Mouse (Mus musculus) hindbrain, postnatal 0 days (tissue): ENCODE measurements around the gene Pdzk1. TPM values are rescaled to one million over a fixed set of nuclear protein-coding genes. Genes with fewer than 3 reads are reported as not detected.

Source experiments
- ATAC-seq: fragments of 200-750 bp; cut with Nextera tagmentation; 2 replicates; pipeline ENCODE4 v1.8.0; 2017; ENCODE audit warnings: mild to moderate bottlenecking, moderate TSS enrichment, moderate library complexity
- DNase-seq: peaks from one replicate; pipeline ENCODE4 v3.0.0-alpha.2; 2015; ENCODE audit warnings: low spot score
- H3K27ac ChIP-seq: fragments of 300-500 bp; sonication (generic); 2 replicates; pipeline ENCODE4 v1.5.1; 2014; ENCODE audit warnings: mild to moderate bottlenecking
- H3K27me3 ChIP-seq: fragments of 300-500 bp; sonication (generic); 2 replicates; pipeline ENCODE4 v1.6.1; 2014; ENCODE audit warnings: low read length, mixed read lengths; ENCODE audit not compliant: insufficient read depth
- H3K36me3 ChIP-seq: fragments of 300-500 bp; sonication (generic); 2 replicates; pipeline ENCODE4 v1.6.1; 2014; ENCODE audit warnings: low read length, mixed read lengths; ENCODE audit not compliant: insufficient read depth
- H3K4me1 ChIP-seq: fragments of 300-500 bp; sonication (generic); 2 replicates; pipeline ENCODE4 v1.6.1; 2014; ENCODE audit warnings: antibody characterized with exemption, low read length, mixed read lengths; ENCODE audit not compliant: insufficient read depth
- H3K4me2 ChIP-seq: fragments of 300-500 bp; sonication (generic); 2 replicates; pipeline ENCODE4 v1.6.1; 2014; ENCODE audit warnings: low read depth, mild to moderate bottlenecking, low read length, moderate library complexity, mixed read lengths
- H3K4me3 ChIP-seq: fragments of 300-500 bp; sonication (generic); 2 replicates; pipeline ENCODE4 v1.5.1; 2014; ENCODE audit warnings: low read length
- H3K9ac ChIP-seq: fragments of 300-500 bp; sonication (generic); replicated peaks from 2 replicates; pipeline ENCODE4 v1.6.1; 2014; ENCODE audit warnings: mild to moderate bottlenecking, low read length, moderate library complexity, mixed read lengths
- H3K9me3 ChIP-seq: fragments of 300-500 bp; sonication (generic); 2 replicates; pipeline ENCODE4 v1.6.1; 2016; ENCODE audit warnings: low read length, mixed read lengths
- CTCF ChIP-seq: IDR thresholded peaks from 2 replicates; pipeline ENCODE4 v1.5.1; 2016; ENCODE audit warnings: antibody characterized with exemption, control low read depth, low read depth
- WGBS: fragments of 180-500 bp; shearing (Covaris S2); extraction: QIAGEN DNeasy Blood & Tissue Kit; methylation state at CpG from one replicate; pipeline ENCODE4 v1.1.7; 2014; 5-methylcytosine and 5-hydroxymethylcytosine counted together
- polyA plus RNA-seq: library from polyadenylated mRNA; unstranded; fragments of >200 nt; fragmentation: Nextera tagmentation; extraction: Ambion mirVana; gene quantifications from 2 replicates; pipeline ENCODE4 v1.2.1, GENCODE M21; 2015
- total RNA-seq: library from RNA; depleted of rRNA; stranded (reverse); fragments of >200 nt; gene quantifications from 2 replicates; pipeline ENCODE4 v1.2.3, GENCODE M21; 2014

Pdzk1 gene
- total and polyA plus RNA-seq, 2 experiments from 2014 or later = 0.05 to 0.24 TPM

DNA sequence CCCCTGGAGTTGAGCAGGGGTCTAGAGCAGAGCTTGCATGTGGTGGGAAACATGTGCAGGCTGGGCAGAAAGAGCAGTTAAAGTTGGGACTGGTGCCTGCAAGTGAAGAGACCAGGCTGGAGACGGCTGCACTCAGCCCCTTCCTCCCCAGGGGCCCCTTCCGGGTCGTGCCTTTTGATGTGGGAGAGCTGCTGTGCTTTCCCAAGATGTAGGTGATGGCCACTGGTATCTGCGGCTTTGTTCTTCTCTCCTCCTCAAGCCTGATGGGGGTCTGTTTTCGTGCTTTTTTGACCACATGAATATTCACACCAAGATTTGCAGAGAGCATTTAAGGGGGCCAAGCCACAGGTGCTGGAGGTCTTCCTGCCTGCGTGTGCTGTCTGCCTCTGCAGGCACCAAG lies 18.6 kb downstream of the Pdzk1 start:
- ATAC-seq = no peak

DNA sequence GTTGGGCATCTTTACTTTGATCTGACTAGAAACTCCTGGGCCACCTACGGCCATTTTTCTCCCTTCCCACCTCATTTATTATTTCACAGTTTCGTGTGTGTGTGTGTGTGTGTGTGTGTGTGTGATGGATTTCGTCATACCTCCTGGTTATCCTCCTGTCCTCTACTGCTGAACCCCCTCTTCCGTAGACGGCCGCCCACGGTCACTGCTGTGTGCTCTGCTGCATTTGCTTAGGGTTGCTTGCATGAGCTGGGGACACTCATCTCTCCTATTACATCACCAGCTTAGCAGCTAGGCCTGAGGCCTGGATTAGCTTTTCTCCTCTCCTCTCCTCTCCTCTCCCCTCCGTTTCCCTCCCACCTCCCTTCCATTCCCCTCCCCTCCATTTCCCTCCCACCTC lies 19.4 kb downstream of the Pdzk1 start:
- ATAC-seq (no peak), DNase-seq (no peak)
- no peaks in the 10 kb centered on the region for H3K4me1 ChIP-seq
- no peaks in the 10 kb centered on the region for H3K27me3 ChIP-seq
- H3K4me3 ChIP-seq = no peak overlapping the region
- H3K4me2 ChIP-seq = no peak overlapping the region
- no peak overlapping the region for H3K27ac ChIP-seq
- no peaks in the 10 kb centered on the region for H3K9me3 ChIP-seq
- H3K9ac ChIP-seq = no peak overlapping the region
- no peak for TF ChIP-seq CTCF
- WGBS = 83% methylated on average over 7 of the region's 8 CpGs
- H3K36me3 ChIP-seq = no peaks in the 10 kb centered on the region

More for the DNA sequence above, 18.6 kb downstream of the Pdzk1 start:
- Histone ChIP-seq H3K36me3 (no peaks in the 10 kb centered on the region), H3K27me3 (no peaks in the 10 kb centered on the region), H3K4me3 (no peak overlapping the region), H3K9ac (no peak overlapping the region), H3K27ac (no peak overlapping the region), H3K9me3 (no peaks in the 10 kb centered on the region), H3K4me1 (no peaks in the 10 kb centered on the region), H3K4me2 (no peak overlapping the region)
- WGBS = 34% methylated on average over 6 of the region's 6 CpGs
- TF ChIP-seq CTCF = no peak
- no peak for DNase-seq

DNA sequence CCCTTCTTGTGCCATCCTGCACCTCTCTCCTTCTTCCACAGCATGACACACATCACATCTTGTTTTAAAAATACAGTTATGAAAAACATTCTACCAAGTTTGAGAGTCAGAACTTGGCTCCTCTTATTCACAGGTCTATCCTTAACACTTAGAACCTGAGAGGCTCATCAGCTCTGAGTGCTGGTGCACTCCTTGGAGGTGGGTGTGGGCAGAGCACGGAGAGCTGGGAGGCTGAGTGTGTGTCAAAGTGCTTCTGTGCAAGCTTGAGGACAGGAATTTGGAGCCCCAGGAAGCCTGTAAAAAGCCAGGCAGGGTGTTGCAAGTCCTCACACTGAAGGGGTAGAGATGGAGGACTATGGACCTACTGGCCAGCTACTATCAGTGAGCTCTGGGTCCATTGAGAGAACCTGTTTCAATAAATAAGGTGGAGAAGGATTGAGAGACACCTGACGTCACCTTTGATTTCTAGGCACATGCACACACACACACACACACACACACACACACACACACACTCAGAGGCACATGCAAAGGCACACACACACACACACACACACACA lies 20.2 kb downstream of the Pdzk1 start:
- Histone ChIP-seq H3K27me3 (no peaks in the 10 kb centered on the region), H3K9me3 (no peaks in the 10 kb centered on the region), H3K4me3 (no peak overlapping the region), H3K4me1 (no peaks in the 10 kb centered on the region), H3K9ac (no peak overlapping the region), H3K4me2 (no peak overlapping the region), H3K36me3 (no peaks in the 10 kb centered on the region), H3K27ac (no peak overlapping the region)
- no peak for ATAC-seq
- 82% methylated on average over 2 of the region's 2 CpGs for WGBS
- no peak for TF ChIP-seq CTCF
- no peak for DNase-seq

DNA sequence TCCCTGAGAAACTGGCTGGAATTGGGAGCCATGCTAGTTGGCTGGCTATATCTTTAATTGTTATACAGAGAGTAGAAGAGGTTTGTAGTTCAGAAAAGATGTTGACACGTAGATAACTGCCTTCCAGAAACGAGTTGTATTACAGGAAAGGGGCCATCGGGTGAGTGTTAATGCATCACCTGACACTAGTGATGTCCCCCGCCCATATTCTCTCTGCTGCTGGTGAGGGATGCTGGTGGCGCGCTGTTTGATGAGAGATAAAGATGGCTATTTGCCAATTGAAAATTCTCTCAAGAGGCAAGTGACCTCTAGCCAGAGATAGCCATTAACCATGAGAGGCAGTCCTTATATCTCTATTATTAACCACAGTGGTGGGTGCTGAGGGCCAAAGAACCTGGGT lies 23.5 kb downstream of the Pdzk1 start:
- DNase-seq (no peak), ATAC-seq (no peak)
- H3K4me3 ChIP-seq = no peak overlapping the region
- H3K4me1 ChIP-seq = no peaks in the 10 kb centered on the region
- H3K36me3 ChIP-seq = no peaks in the 10 kb centered on the region
- no peak overlapping the region for H3K27ac ChIP-seq
- no peak overlapping the region for H3K9ac ChIP-seq
- H3K9me3 ChIP-seq = no peaks in the 10 kb centered on the region
- H3K4me2 ChIP-seq = no peak overlapping the region
- TF ChIP-seq CTCF = no peak
- H3K27me3 ChIP-seq = no peaks in the 10 kb centered on the region
- WGBS = 88% methylated on average over 6 of the region's 6 CpGs

DNA sequence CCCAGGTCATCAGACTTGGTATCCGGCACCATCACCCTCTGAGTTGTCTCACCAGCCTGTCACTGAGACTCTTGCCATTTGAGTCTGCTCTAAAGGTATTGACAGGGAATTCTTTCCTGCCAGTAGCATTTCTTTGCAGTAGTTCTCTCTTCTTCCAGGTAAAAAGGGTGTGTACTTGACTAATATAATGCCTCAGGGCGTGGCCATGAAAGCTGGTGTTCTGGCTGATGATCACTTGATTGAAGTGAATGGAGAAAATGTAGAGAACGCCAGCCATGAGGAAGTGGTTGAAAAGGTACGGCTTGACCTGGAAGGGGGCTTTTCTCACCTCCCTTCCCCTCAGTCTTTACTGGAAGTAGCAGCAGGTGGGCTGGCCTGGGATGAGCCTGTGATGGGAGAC lies 25.3 kb downstream of the Pdzk1 start:
- no peaks in the 10 kb centered on the region for H3K36me3 ChIP-seq
- no peak for TF ChIP-seq CTCF
- no peak for ATAC-seq
- H3K27me3 ChIP-seq = no peaks in the 10 kb centered on the region
- 91% methylated on average over 4 of the region's 4 CpGs for WGBS
- no peaks in the 10 kb centered on the region for H3K4me1 ChIP-seq
- DNase-seq = no peak
- H3K9me3 ChIP-seq = no peaks in the 10 kb centered on the region
- H3K9ac ChIP-seq = no peak overlapping the region
- no peak overlapping the region for H3K4me2 ChIP-seq
- no peak overlapping the region for H3K27ac ChIP-seq
- H3K4me3 ChIP-seq = no peak overlapping the region

DNA sequence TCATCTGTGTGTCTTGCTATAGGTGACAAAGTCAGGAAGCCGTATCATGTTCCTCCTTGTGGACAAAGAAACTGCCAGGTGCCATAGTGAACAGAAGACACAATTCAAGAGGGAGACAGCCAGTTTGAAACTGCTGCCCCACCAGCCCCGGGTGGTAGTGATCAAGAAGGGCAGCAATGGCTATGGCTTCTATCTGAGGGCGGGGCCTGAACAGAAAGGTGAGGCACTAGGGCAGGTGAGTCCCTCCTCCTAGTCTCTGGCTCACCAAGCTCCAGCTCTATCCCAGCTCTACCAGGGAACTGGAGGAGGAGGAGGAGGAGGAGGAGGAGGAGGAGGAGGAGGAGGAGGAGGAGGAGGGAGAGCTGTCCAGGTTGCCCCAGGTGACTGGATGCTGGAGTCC lies 26.7 kb downstream of the Pdzk1 start:
- Histone ChIP-seq H3K4me1 (no peaks in the 10 kb centered on the region), H3K36me3 (no peaks in the 10 kb centered on the region; the same call in 1 of the 2 replicates), H3K27me3 (no peaks in the 10 kb centered on the region), H3K27ac (no peak overlapping the region), H3K4me3 (no peak overlapping the region), H3K9ac (no peak overlapping the region), H3K9me3 (no peaks in the 10 kb centered on the region), H3K4me2 (no peak overlapping the region)
- 80% methylated on average over 3 of the region's 3 CpGs for WGBS
- DNase-seq (no peak), ATAC-seq (no peak)
- TF ChIP-seq CTCF = no peak

DNA sequence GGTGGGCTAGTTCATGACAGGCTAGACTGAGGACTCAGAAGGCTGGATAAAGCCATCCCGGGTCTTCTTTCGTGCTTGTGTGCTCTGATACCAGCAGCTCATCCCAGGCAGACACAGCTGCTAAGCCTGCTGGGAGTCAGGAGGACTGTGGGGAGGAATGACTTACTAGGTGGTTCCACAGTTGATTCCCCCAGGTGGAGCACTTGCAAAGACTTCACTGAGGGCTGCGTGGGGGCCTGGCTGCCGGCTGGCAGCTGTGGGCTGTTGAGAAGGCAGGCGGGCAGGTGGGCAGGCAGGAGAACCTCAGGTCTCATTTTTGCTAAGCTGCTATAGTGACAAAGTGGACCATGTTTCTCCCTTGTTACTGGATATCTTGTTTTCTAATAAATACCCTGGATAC lies 31.4 kb downstream of the Pdzk1 start:
- no peaks in the 10 kb centered on the region for H3K4me1 ChIP-seq
- no peak for TF ChIP-seq CTCF
- no peak overlapping the region for H3K9ac ChIP-seq
- DNase-seq (no peak), ATAC-seq (no peak)
- H3K9me3 ChIP-seq = no peaks in the 10 kb centered on the region
- no peaks in the 10 kb centered on the region for H3K27me3 ChIP-seq
- no peak overlapping the region for H3K4me3 ChIP-seq
- no peak overlapping the region for H3K27ac ChIP-seq
- 91% methylated on average over 5 of the region's 5 CpGs for WGBS
- H3K36me3 ChIP-seq = no peaks in the 10 kb centered on the region; the same call in 1 of the 2 replicates
- no peak overlapping the region for H3K4me2 ChIP-seq
